22 mouse cellular contexts compared by ENCODE assay signal in genomic region chr10:109003482-109003881, GRCm38 (mm10). TPM values are rescaled to one million over a fixed set of nuclear protein-coding genes. Genes with fewer than 3 reads are reported as not detected.
A peak's percentile ranks its signal among the peaks of the same experiment; 100 is the strongest.
DNase-seq lines count a peak whose midpoint lies in the region; ATAC-seq lines count a peak whose summit lies in the region.
"Had no signal": no experiment of that assay in that cellular context is flagged by ENCODE, and none has a peak within 500 bp of the region (broad histone marks: within the 10 kb centered on the region; RNA-seq: fewer than 3 reads in every experiment).

No protein-coding gene starts in this region.

- peak; percentile 24 for DNase-seq in forebrain, embryonic 14.5 days (ENCODE audit: low spot score)
- peak; percentile 24 for DNase-seq in right cerebral cortex, postnatal 4 days
- DNase-seq in right cerebral cortex, adult 2 months (ENCODE audit: low spot score in 2 of 2) = no peak
- DNase-seq in cerebellum, postnatal 10 days = peak; percentile 69 to 73
- DNase-seq in layer of hippocampus, adult 9-11 months = peak; percentile 49
- no peak for DNase-seq in heart, postnatal 4 days
- no peak for DNase-seq in frontal cortex, postnatal 25 days (ENCODE audit: low spot score in 2 of 2)
- DNase-seq: adrenal gland, postnatal 25 days; heart, postnatal 10 days; kidney, adult 8-10 months; kidney, postnatal 14 days; lung, postnatal 10 days; midbrain, embryonic 14.5 days had no signal

- H3K9ac ChIP-seq in forebrain, embryonic 14.5 days (ENCODE audit: low read length) = no peak overlapping the region
- no peak overlapping the region for H3K9ac ChIP-seq in forebrain, embryonic 12.5 days
- H3K9ac ChIP-seq: hindbrain, embryonic 14.5 days; limb, embryonic 15.5 days; neural tube, embryonic 13.5 days had no signal

- H3K4me3 ChIP-seq in forebrain, embryonic 14.5 days (ENCODE audit: low read depth, low read length) = no peak overlapping the region
- no peak overlapping the region for H3K4me3 ChIP-seq in forebrain, embryonic 12.5 days (replicated peaks)
- H3K4me3 ChIP-seq: limb, embryonic 15.5 days; neural tube, embryonic 13.5 days had no signal

- no peaks in the 10 kb centered on the region for H3K36me3 ChIP-seq in forebrain, embryonic 14.5 days (ENCODE audit: control insufficient read depth, insufficient read depth, low read length)
- no peaks in the 10 kb centered on the region for H3K36me3 ChIP-seq in forebrain, embryonic 12.5 days (replicated peaks)
- H3K36me3 ChIP-seq: limb, embryonic 15.5 days; neural tube, embryonic 13.5 days had no signal

- H3K27ac ChIP-seq in forebrain, embryonic 14.5 days (ENCODE audit: low read depth, low read length) = no peak overlapping the region
- no peak overlapping the region for H3K27ac ChIP-seq in forebrain, embryonic 12.5 days
- H3K27ac ChIP-seq: hindbrain, embryonic 14.5 days; limb, embryonic 15.5 days; neural tube, embryonic 13.5 days had no signal

- no peak for ATAC-seq in forebrain, embryonic 14.5 days
- ATAC-seq in forebrain, embryonic 12.5 days (ENCODE audit: low FRiP score) = no peak
- ATAC-seq: forebrain, embryonic 16.5 days had no signal

- H3K9me3 ChIP-seq in forebrain, embryonic 14.5 days (replicated peaks; ENCODE audit: control insufficient read depth, low read length) = no peaks in the 10 kb centered on the region
- no peaks in the 10 kb centered on the region for H3K9me3 ChIP-seq in forebrain, embryonic 12.5 days
- H3K9me3 ChIP-seq: limb, embryonic 15.5 days; neural tube, embryonic 13.5 days had no signal

- no peaks in the 10 kb centered on the region for H3K27me3 ChIP-seq in forebrain, embryonic 14.5 days (replicated peaks; ENCODE audit: control insufficient read depth, insufficient read depth, low read length)
- H3K27me3 ChIP-seq in forebrain, embryonic 12.5 days = no peaks in the 10 kb centered on the region
- H3K27me3 ChIP-seq: CH12.LX; limb, embryonic 15.5 days; neural tube, embryonic 13.5 days had no signal

- H3K4me2 ChIP-seq in forebrain, embryonic 14.5 days (ENCODE audit: low read length) = no peak overlapping the region
- H3K4me2 ChIP-seq in forebrain, embryonic 12.5 days = no peak overlapping the region
- H3K4me2 ChIP-seq: heart, embryonic 11.5 days; hindbrain, embryonic 14.5 days; limb, embryonic 15.5 days; neural tube, embryonic 13.5 days had no signal

- WGBS in forebrain, embryonic 14.5 days = 84% methylated on average over 4 of the region's 4 CpGs
- WGBS in forebrain, embryonic 12.5 days = 87% methylated on average over 4 of the region's 4 CpGs

- H3K4me1 ChIP-seq in forebrain, embryonic 14.5 days (ENCODE audit: control insufficient read depth, insufficient read depth, low read length) = no peaks in the 10 kb centered on the region
- H3K4me1 ChIP-seq in forebrain, embryonic 12.5 days = no peaks in the 10 kb centered on the region
- H3K4me1 ChIP-seq: limb, embryonic 15.5 days had no signal

RNA-seq across cellular contexts. Expression of gene Syt1, which starts 7.3 kb away (rescaled TPM):
- polyA plus RNA-seq in forebrain, embryonic 14.5 days (2014; fragmentation: Nextera tagmentation; extraction: Ambion mirVana) = 53.4 and 73.7 TPM in 2 replicates
- polyA plus RNA-seq in forebrain, embryonic 12.5 days (2016; fragmentation: Nextera tagmentation; extraction: Ambion mirVana) = 33.7 and 36.7 TPM in 2 replicates
- total RNA-seq in heart, postnatal 4 days (2021) = under 1 TPM; 0.24 to 0.43 TPM
- total RNA-seq: CH12.LX; megakaryocyte progenitor cell, adult 5-6 weeks; MEL had no signal

Comparison
In these comparisons a context has a peak if more than half of its experiments do, and no peak if none do; other contexts are left out.
1. DNase-seq: peak in forebrain, embryonic 14.5 days (single experiment), right cerebral cortex, postnatal 4 days (single experiment), cerebellum, postnatal 10 days (2 of 2) and layer of hippocampus, adult 9-11 months (single experiment); none in right cerebral cortex, adult 2 months (0 of 2), heart, postnatal 4 days (single experiment) and frontal cortex, postnatal 25 days (0 of 2).